Mouse (Mus musculus) limb, embryonic 13.5 days (tissue): ENCODE measurements at regions not wholly inside any gene's neighbourhood (a gene's known extent, or its start where the extent isn't known, plus 50 kb on each side); places are given as distances from the start of the nearest gene placed in this dataset.
A peak's percentile ranks its signal among the peaks of the same experiment; 100 is the strongest.

ENCODE experiments used
- ATAC-seq: fragments of 200-750 bp; cut with Nextera tagmentation; 2 replicates; pipeline ENCODE4 v1.8.0; 2017; ENCODE audit warnings: low read depth, moderate number of reproducible peaks, moderate TSS enrichment; ENCODE audit not compliant: low FRiP score
- H3K27ac ChIP-seq: fragments of 300-500 bp; sonication (generic); 2 replicates; pipeline ENCODE4 v1.5.1; 2015; ENCODE audit warnings: inconsistent platforms, mild to moderate bottlenecking, moderate library complexity
- H3K27me3 ChIP-seq: fragments of 300-500 bp; sonication (generic); 2 replicates; pipeline ENCODE4 v1.6.1; 2015; ENCODE audit warnings: mild to moderate bottlenecking, inconsistent platforms
- H3K36me3 ChIP-seq: fragments of 300-500 bp; sonication (generic); 2 replicates; pipeline ENCODE4 v1.6.1; 2015; ENCODE audit warnings: inconsistent platforms, mild to moderate bottlenecking, moderate library complexity
- H3K4me1 ChIP-seq: fragments of 300-500 bp; sonication (generic); 2 replicates; pipeline ENCODE4 v1.6.1; 2015; ENCODE audit warnings: inconsistent platforms
- H3K4me2 ChIP-seq: fragments of 300-500 bp; sonication (generic); replicated peaks from 2 replicates; pipeline ENCODE4 v1.6.1; 2015; ENCODE audit warnings: inconsistent platforms, mild to moderate bottlenecking, moderate library complexity
- H3K4me3 ChIP-seq: fragments of 300-500 bp; sonication (generic); 2 replicates; pipeline ENCODE4 v1.5.1; 2015; ENCODE audit warnings: moderate library complexity, mild to moderate bottlenecking, inconsistent platforms
- H3K9ac ChIP-seq: fragments of 300-500 bp; sonication (generic); 2 replicates; pipeline ENCODE4 v1.6.1; 2015; ENCODE audit warnings: mild to moderate bottlenecking, inconsistent platforms
- H3K9me3 ChIP-seq: fragments of 300-500 bp; sonication (generic); 2 replicates; pipeline ENCODE4 v1.6.1; 2016; ENCODE audit warnings: inconsistent platforms
- WGBS: fragments of 180-500 bp; shearing (Covaris S2); methylation state at CpG from one replicate; pipeline ENCODE4 v1.1.7; 2015; 5-methylcytosine and 5-hydroxymethylcytosine counted together

DNA sequence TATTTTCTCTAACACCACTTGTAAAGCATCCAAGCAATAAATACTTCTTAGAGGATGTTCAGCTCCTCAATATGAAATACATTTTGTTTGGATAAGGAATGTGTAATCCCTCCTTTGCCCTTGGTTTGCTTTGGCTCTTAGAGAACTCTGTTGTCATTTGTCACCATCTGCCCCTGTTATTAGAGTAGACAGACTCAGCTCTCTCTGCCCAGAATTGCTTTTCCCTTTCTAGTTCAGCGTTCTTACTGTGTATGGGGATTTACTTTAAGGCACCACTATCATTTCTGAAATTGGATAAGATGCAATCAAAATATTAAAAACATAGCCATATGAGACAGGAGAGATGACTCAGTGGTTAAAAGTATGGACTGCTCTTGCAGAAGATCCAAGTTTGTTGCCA lies 101.5 kb upstream of the Ednra start:
- 60% methylated on average over 1 of the region's 1 CpGs for WGBS
- Histone ChIP-seq H3K27me3 (no peaks in the 10 kb centered on the region), H3K4me2 (no peak overlapping the region), H3K4me1 (peaks cover 49% of the 10 kb centered on the region), H3K9me3 (no peaks in the 10 kb centered on the region), H3K27ac (no peak overlapping the region), H3K4me3 (no peak overlapping the region), H3K9ac (no peak overlapping the region), H3K36me3 (no peaks in the 10 kb centered on the region)
- ATAC-seq = no peak

DNA sequence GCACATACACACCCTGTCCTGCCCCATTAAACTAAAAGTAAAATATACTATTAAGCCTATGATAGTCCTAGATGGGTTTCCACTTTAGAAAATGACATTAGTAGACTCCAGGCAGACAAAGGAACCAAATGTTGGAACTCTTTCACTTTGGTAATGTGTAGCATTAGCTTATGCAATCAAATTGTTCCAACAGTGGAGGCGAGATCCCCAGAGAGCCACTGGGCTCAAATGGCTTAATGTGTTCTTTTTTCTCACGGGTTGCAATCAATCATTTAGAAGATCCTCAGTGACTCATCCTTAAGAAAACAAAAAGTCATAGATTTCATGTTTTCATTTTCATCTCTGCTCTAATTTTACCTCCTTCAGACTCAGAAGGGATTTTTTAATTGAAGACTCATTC lies 102.0 kb upstream of the Ednra start:
- H3K27ac ChIP-seq = no peak overlapping the region
- no peaks in the 10 kb centered on the region for H3K36me3 ChIP-seq
- no peak overlapping the region for H3K9ac ChIP-seq
- no peak for ATAC-seq
- H3K4me3 ChIP-seq = no peak overlapping the region
- H3K4me1 ChIP-seq = peaks cover 53% of the 10 kb centered on the region
- 62% methylated on average over 2 of the region's 2 CpGs for WGBS
- H3K27me3 ChIP-seq = no peaks in the 10 kb centered on the region
- no peaks in the 10 kb centered on the region for H3K9me3 ChIP-seq
- H3K4me2 ChIP-seq = no peak overlapping the region

DNA sequence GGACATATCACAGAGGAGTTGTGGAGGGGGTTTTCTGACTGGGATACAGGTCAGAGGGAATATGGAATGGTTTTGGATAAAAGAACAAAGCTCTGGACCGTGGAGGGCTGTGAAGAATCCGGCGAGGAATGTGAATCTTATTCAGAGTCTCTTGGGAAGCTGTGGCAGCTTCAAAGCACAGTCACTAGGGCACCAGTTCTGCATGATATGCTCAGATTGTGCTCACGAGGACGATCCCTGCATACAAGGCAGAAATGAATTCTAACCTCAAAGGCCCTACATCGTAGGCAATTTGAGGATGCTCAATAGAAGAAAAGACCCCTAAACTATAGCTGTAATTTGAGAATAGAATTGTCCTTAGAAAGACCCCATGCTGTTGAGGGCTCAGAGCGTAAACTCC lies 103.8 kb upstream of the Ednra start:
- Histone ChIP-seq H3K4me2 (no peak overlapping the region), H3K9me3 (no peaks in the 10 kb centered on the region), H3K4me3 (no peak overlapping the region), H3K9ac (no peak overlapping the region), H3K36me3 (no peaks in the 10 kb centered on the region), H3K4me1 (peaks cover 57% of the 10 kb centered on the region), H3K27me3 (no peaks in the 10 kb centered on the region), H3K27ac (peak overlapping the region; percentile 52; the same call in 1 of the 2 replicates)
- ATAC-seq = no peak
- 24% methylated on average over 7 of the region's 7 CpGs for WGBS

DNA sequence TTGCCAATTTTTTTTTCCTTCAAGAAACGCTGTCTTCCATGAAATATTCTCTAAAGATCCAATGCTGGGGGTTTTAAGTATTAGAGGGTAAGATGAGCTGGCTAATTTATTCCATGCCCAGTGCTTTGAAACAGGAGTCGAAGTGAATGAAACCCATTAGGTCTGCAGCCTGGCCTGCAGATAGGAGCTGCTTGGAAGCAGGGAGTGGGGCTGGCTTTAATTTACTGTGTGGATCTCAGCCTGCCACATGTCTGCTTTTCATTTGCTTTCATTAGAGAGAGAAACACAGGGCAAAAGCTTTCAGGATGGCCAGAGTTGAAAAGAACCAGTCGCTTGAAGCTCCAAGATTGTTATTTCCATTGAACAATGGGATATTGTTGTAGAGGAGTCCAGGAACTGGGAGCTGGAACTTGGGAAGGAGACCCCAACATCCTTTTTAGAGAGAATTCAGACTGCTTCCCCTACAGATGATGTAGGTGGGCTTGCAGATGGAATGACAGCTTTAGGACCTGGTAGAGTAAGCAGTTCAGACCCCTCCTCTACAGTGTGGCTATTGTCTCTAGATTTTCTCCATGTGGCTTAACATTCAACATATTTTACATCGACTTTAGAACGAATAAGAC lies 105.0 kb upstream of the Ednra start:
- Histone ChIP-seq H3K4me1 (peaks cover 64% of the 10 kb centered on the region), H3K27me3 (no peaks in the 10 kb centered on the region), H3K9ac (no peak overlapping the region), H3K9me3 (no peaks in the 10 kb centered on the region), H3K4me3 (no peak overlapping the region), H3K36me3 (no peaks in the 10 kb centered on the region), H3K27ac (peak overlapping the region; percentile 69), H3K4me2 (peak overlapping the region; percentile 3; the same call in 1 of the 2 replicates)
- peak; percentile 80 for ATAC-seq
- 9% methylated on average over 5 of the region's 5 CpGs for WGBS

DNA sequence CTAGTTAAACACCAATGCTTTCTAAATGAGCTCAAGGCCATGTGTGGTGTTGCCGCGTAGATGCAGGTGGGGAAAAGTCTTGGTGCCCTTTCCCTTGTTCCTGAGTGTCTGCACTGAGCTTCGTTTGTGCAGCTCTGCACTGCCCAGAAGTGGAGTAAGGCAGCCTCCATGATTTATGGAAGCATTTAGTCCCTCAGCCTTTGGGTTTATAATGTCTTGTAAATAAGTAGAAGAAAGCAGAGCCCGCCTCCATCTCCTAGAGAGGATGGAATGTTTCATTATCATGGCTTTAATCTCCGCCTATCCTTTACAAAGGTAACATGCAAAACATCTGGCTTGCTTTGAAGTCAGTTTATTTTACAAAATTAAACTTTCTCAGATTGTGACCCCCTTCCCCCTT lies 105.5 kb upstream of the Ednra start:
- no peaks in the 10 kb centered on the region for H3K27me3 ChIP-seq
- no peaks in the 10 kb centered on the region for H3K9me3 ChIP-seq
- WGBS = 12% methylated on average over 5 of the region's 5 CpGs
- no peak overlapping the region for H3K9ac ChIP-seq
- H3K4me2 ChIP-seq = 0 out of 2 replicates have a peak overlapping the region, but pooled peaks have one; percentile 3
- ATAC-seq = peak; percentile 76
- peaks cover 69% of the 10 kb centered on the region for H3K4me1 ChIP-seq
- no peaks in the 10 kb centered on the region for H3K36me3 ChIP-seq
- no peak overlapping the region for H3K4me3 ChIP-seq
- H3K27ac ChIP-seq = peak overlapping the region; percentile 69

DNA sequence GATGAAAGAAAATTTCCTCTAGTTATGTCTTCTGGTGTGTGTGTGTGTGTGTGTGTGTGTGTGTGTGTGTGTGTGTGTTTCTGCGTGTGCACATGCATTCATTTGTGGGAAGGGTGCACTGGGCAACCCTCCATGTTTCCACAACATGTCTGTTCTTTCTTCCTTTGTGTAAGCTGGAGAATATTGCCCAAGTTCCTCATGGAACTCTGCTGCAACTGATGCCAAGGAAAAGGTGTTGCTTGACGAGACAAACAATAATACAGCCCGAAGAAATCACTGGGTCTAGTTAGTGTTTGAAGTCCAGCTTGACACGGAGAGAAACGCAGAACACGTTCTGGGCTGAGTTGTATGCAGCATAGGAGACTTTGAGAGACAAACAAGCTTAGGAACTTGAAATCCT lies 110.0 kb upstream of the Ednra start:
- no peaks in the 10 kb centered on the region for H3K9me3 ChIP-seq
- H3K27me3 ChIP-seq = no peaks in the 10 kb centered on the region
- 47% methylated on average over 6 of the region's 6 CpGs for WGBS
- ATAC-seq = no peak
- no peak overlapping the region for H3K27ac ChIP-seq
- no peak overlapping the region for H3K4me3 ChIP-seq
- no peak overlapping the region for H3K4me2 ChIP-seq
- H3K36me3 ChIP-seq = no peaks in the 10 kb centered on the region
- H3K9ac ChIP-seq = no peak overlapping the region
- H3K4me1 ChIP-seq = peaks cover 46% of the 10 kb centered on the region

DNA sequence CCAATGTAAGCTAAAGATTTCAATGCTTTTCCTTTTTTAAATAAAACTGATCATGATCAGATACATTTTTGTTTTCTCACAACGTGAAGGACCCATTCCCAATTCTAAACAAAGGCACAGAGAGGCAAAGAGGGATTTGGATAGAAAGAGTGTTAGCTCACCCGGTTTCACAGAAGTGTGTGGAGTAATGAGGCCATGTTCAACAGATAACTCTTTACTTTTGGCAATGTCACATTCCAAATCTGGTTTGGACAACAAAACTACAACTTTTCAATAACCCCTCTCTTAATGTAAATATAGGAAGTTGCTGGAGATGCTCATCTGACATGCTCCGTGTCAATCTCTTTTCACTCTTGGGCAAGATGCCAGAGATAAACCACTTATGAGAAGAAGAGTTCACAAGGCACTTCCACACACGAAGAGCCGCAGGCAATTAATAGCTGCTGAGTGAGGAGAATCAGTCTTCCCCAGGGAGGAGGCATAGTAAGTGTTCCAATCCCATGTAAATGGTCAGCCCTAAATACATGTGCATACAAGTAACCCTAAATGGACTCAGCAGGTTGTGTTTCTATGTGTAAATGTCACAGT lies 112.7 kb upstream of the Ednra start:
- Histone ChIP-seq H3K36me3 (no peaks in the 10 kb centered on the region), H3K27ac (no peak overlapping the region), H3K4me1 (peaks cover 31% of the 10 kb centered on the region), H3K4me2 (no peak overlapping the region), H3K9me3 (no peaks in the 10 kb centered on the region), H3K4me3 (no peak overlapping the region), H3K9ac (no peak overlapping the region), H3K27me3 (no peaks in the 10 kb centered on the region)
- no peak for ATAC-seq
- WGBS = 76% methylated on average over 5 of the region's 5 CpGs

DNA sequence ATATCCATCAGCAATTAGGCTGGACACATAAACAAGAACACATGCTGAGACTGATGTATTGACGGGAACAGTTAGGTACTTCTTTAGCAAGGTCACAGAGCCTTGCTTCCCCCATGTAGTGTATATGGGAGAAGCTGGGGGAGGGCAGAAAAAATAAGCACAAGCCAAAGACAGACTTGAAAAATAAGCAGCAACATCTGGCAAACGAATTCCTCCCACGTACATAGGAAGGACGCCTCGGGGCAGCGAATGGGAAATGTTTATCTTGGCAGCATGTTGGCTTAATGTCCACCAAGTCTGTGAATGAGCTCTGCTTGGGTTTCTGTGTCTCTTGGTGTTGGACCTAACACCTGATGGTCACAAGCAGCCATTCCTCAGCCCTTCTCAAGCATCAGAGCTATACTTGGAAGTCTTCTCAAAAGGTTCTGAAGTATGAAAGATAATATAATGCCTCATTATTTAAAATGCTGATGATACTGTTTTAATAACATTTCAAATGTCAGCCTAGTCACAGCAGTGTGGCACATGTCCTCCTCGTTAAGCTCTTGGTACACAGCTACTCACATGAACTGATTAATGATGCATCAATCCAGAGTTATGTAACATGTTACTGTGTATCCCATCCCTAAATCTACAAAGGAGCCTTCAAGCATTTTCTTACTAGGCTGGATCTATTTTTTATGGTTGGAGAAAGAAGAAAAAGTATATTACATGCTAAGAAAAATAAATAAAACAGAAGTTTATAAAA lies 118.3 kb upstream of the Ednra start:
- no peak overlapping the region for H3K9ac ChIP-seq
- 0 out of 2 replicates have a peak overlapping the region, but pooled peaks have one; percentile 2 for H3K27ac ChIP-seq

DNA sequence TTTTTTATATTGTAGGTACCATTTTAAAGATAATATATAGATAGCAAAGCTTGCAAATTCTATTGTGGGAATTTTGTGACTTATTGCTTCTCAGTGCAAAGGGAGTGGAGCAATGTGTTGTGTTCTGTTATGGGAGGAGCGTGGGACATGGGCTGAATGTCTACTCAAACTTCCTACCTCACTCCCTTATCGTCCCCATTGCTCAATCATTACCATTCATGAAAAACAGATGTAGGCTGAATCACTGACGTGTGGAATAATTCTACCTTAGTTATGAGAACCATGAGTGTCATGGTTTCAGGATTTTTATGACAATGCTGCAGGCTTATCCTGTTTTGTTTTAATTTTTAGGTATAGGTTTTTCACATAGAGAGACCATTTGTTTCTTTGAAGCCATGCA lies 119.0 kb upstream of the Ednra start:
- H3K4me3 ChIP-seq = no peak overlapping the region
- H3K27ac ChIP-seq = no peak overlapping the region
- WGBS = 35% methylated on average over 3 of the region's 3 CpGs
- no peaks in the 10 kb centered on the region for H3K36me3 ChIP-seq
- no peak overlapping the region for H3K9ac ChIP-seq
- H3K9me3 ChIP-seq = no peaks in the 10 kb centered on the region
- no peak overlapping the region for H3K4me2 ChIP-seq
- peaks cover 13% of the 10 kb centered on the region; the same call in 1 of the 2 replicates for H3K4me1 ChIP-seq
- H3K27me3 ChIP-seq = no peaks in the 10 kb centered on the region
- ATAC-seq = no peak

More for the DNA sequence above, 118.3 kb upstream of the Ednra start:
- WGBS = 28% methylated on average over 7 of the region's 7 CpGs
- Histone ChIP-seq H3K9me3 (no peaks in the 10 kb centered on the region), H3K27me3 (no peaks in the 10 kb centered on the region), H3K4me2 (no peak overlapping the region), H3K4me1 (peaks cover 13% of the 10 kb centered on the region; the same call in 1 of the 2 replicates), H3K4me3 (no peak overlapping the region), H3K36me3 (no peaks in the 10 kb centered on the region)
- no peak for ATAC-seq

DNA sequence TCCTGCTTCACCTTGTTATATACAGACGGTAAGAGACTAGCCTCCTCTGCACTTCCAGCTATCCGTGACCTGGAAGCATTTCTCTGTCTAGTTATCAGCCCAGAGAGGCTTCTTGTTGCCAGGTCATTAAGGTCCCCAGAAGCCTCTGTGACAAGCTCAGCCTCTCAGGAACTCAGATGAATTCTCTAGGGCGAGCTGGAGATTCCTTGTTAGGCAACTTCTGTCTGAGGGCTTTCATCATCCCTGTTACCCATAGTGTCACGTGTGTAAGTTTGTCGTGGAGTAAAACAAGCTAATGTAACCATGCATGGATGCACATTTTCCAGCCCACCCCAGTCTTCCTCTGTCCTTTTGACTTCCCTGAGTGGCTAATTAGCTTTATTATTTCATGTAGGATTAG lies 126.3 kb upstream of the Ednra start:
- WGBS = 74% methylated on average over 5 of the region's 5 CpGs
- H3K4me3 ChIP-seq = no peak overlapping the region
- H3K9me3 ChIP-seq = peaks cover 8% of the 10 kb centered on the region
- no peaks in the 10 kb centered on the region for H3K36me3 ChIP-seq
- H3K4me1 ChIP-seq = peaks cover 2% of the 10 kb centered on the region; the same call in 1 of the 2 replicates
- ATAC-seq = no peak
- H3K9ac ChIP-seq = no peak overlapping the region
- H3K27me3 ChIP-seq = no peaks in the 10 kb centered on the region
- no peak overlapping the region for H3K4me2 ChIP-seq
- no peak overlapping the region for H3K27ac ChIP-seq

DNA sequence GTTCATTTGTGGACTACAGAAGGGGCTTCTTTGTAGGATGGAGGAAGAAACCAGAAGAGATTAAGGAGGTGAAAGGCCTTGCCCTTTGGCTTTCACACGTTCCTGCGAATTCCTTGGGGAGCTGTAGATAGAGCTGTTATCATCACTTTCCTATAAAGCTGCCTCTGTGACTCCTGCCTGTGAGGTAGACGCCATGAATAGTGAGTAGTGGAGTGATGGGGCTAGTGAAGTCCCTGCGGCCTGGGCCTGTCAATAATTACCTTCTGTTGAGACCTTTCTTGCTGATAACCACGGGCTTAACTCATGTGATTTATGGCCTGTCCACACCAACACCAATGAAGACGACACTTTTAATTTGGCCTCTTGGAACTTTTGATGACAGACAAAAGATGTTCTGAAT lies 146.0 kb upstream of the Ednra start:
- H3K36me3 ChIP-seq = no peaks in the 10 kb centered on the region
- no peak overlapping the region for H3K4me3 ChIP-seq
- no peaks in the 10 kb centered on the region for H3K4me1 ChIP-seq
- no peak overlapping the region for H3K9ac ChIP-seq
- 13% methylated on average over 6 of the region's 6 CpGs for WGBS
- no peak for ATAC-seq
- H3K27me3 ChIP-seq = no peaks in the 10 kb centered on the region
- no peak overlapping the region for H3K27ac ChIP-seq
- H3K4me2 ChIP-seq = no peak overlapping the region
- H3K9me3 ChIP-seq = no peaks in the 10 kb centered on the region

DNA sequence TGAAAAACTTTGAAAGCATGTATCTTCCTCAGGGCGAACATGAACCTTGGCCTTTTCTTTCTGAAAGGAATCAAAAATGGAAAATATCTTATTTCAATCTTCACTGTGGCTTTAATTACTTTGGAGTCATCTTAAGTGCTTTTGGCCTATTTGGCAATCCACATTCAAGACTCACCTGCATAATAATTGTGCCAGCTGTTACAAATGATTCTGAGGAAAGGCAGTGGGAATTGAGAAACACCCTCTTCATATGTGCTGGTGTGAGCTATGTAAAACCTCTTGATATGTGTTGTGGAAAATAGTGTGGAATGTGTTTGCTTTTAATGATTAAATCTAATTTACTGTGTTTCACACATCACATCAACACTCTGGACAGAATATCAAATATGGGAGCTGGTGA lies 148.5 kb upstream of the Ednra start:
- ATAC-seq = no peak
- H3K27me3 ChIP-seq = no peaks in the 10 kb centered on the region
- no peaks in the 10 kb centered on the region for H3K36me3 ChIP-seq
- H3K27ac ChIP-seq = no peak overlapping the region
- H3K4me1 ChIP-seq = no peaks in the 10 kb centered on the region
- H3K4me3 ChIP-seq = no peak overlapping the region
- 0 out of 2 replicates have a peak, but pooled peaks cover 4% of the 10 kb centered on the region for H3K9me3 ChIP-seq
- H3K9ac ChIP-seq = no peak overlapping the region
- 91% methylated on average over 1 of the region's 1 CpGs for WGBS
- no peak overlapping the region for H3K4me2 ChIP-seq
